Mouse (Mus musculus): Measurements from ENCODE around the gene Slc8a1. TPM values are rescaled to one million over a fixed set of nuclear protein-coding genes. Genes with fewer than 3 reads are reported as not detected.

Gene Slc8a1
- polyA plus RNA-seq, 2 experiments = 0.42 to 0.65 TPM

DNA sequence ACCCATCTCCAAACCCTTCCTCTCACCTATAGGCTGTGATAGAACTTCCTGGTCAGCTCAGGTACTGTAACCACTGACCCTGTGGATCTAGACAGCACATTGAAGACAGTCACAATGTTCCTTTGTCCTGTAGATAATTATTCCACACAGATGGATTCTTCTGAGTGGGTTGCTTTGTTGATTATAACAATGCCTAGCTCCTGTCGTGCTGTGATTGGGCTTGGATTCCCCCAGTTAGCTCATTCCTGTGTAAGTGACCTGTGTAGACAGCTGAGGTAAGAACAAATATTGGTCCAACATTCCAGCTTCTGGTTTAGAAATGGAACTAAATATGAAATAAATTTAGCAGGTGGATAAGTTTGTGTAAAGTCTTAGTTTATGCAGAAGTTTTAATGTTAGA is 340.7 kb downstream of the Slc8a1 start:
- no peaks in the 10 kb centered on the region for H3K4me1 ChIP-seq (replicated peaks; ENCODE audit: control insufficient read depth in 2 of 2, insufficient read depth in 2 of 2, low read length in 1 of 2)
- H3K4me2 ChIP-seq (ENCODE audit: low read depth) = no peak overlapping the region
- no peak for TF ChIP-seq EP300 (IDR thresholded peaks at IDR 0.05; ENCODE audit: low read depth)
- no peak for TF ChIP-seq CTCF (IDR thresholded peaks at IDR 0.05; ENCODE audit: low read depth)
- H3K36me3 ChIP-seq (replicated peaks; ENCODE audit: control insufficient read depth, insufficient read depth, low read depth) = no peaks in the 10 kb centered on the region
- no peaks in the 10 kb centered on the region for H3K27me3 ChIP-seq (ENCODE audit: control insufficient read depth, insufficient read depth, low read length)
- H3K4me3 ChIP-seq (ENCODE audit: insufficient read depth in 1 of 2, low read depth in 2 of 2, low read length in 2 of 2) = no peak overlapping the region
- H3K27ac ChIP-seq = no peak overlapping the region
- 56% methylated on average over 1 of the region's 1 CpGs for WGBS (ENCODE audit: insufficient replicate concordance)
- ATAC-seq (ENCODE audit: insufficient read depth) (no peak), DNase-seq (ENCODE audit: low read depth in 3 of 3, low spot score in 3 of 3) (no peak)
- no peaks in the 10 kb centered on the region for H3K9me3 ChIP-seq (ENCODE audit: control insufficient read depth, low read length)
- no peak overlapping the region for H3K9ac ChIP-seq (replicated peaks)

DNA sequence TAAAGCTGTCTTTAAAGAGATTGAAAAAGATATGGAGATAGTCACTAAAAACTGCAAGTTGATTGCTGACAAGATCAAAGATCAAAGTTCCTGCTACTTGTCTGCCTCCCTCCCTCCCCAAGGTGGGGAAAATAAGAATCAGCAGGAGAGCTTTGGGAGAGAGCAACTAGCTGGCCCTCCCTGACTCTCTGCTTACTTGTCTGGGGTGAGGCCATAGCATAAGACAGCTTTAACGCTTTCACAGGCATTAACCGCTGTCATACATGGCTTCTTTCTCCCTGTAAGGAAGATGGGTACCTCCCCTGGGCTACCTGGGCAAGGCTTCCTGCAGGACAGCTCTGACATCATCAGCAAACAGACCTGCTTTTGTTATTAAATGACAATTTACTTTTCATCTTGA is 344.1 kb downstream of the Slc8a1 start:
- TF ChIP-seq CTCF (IDR thresholded peaks at IDR 0.05; ENCODE audit: low read depth) (no peak), EP300 (IDR thresholded peaks at IDR 0.05; ENCODE audit: low read depth) (no peak)
- ATAC-seq (ENCODE audit: insufficient read depth) (no peak), DNase-seq (ENCODE audit: low read depth in 3 of 3, low spot score in 3 of 3) (no peak)
- H3K36me3 ChIP-seq (replicated peaks; ENCODE audit: control insufficient read depth, insufficient read depth, low read depth) = no peaks in the 10 kb centered on the region
- H3K9ac ChIP-seq (replicated peaks) = no peak overlapping the region
- H3K4me1 ChIP-seq (replicated peaks; ENCODE audit: control insufficient read depth in 2 of 2, insufficient read depth in 2 of 2, low read length in 1 of 2) = no peaks in the 10 kb centered on the region
- H3K9me3 ChIP-seq (ENCODE audit: control insufficient read depth, low read length) = no peaks in the 10 kb centered on the region
- H3K27ac ChIP-seq = no peak overlapping the region
- H3K4me3 ChIP-seq (ENCODE audit: insufficient read depth in 1 of 2, low read depth in 2 of 2, low read length in 2 of 2) = no peak overlapping the region
- WGBS (ENCODE audit: insufficient replicate concordance) = 62% methylated on average over 2 of the region's 2 CpGs
- no peak overlapping the region for H3K4me2 ChIP-seq (ENCODE audit: low read depth)
- H3K27me3 ChIP-seq (ENCODE audit: control insufficient read depth, insufficient read depth, low read length) = no peaks in the 10 kb centered on the region

DNA sequence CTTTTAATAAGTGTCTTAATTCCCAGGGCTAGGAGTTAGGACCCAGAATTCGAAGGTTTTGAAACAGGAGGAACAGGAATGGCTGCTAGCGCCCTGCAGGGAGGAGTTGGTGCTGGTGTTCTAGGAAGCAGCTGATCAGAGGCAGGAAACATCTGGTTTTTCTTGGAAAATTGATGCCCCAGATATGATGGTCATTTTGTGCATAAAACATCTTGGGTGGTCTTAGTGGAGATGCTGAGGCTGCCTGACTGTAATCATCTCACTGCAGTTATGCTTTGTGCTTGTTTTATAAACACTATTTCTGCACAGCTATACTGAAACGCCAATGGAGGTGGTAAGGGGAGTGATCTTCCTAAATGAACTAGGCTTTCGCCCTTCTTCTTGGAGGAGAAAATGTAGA is 345.1 kb downstream of the Slc8a1 start:
- no peak for TF ChIP-seq EP300 (IDR thresholded peaks at IDR 0.05; ENCODE audit: low read depth)
- no peak for TF ChIP-seq CTCF (IDR thresholded peaks at IDR 0.05; ENCODE audit: low read depth)
- WGBS (ENCODE audit: insufficient replicate concordance) = 37% methylated on average over 4 of the region's 4 CpGs
- Histone ChIP-seq H3K4me3 (ENCODE audit: insufficient read depth in 1 of 2, low read depth in 2 of 2, low read length in 2 of 2) (no peak overlapping the region), H3K27ac (no peak overlapping the region), H3K4me1 (replicated peaks; ENCODE audit: control insufficient read depth in 2 of 2, insufficient read depth in 2 of 2, low read length in 1 of 2) (no peaks in the 10 kb centered on the region), H3K9me3 (ENCODE audit: control insufficient read depth, low read length) (no peaks in the 10 kb centered on the region), H3K4me2 (ENCODE audit: low read depth) (no peak overlapping the region), H3K27me3 (ENCODE audit: control insufficient read depth, insufficient read depth, low read length) (no peaks in the 10 kb centered on the region), H3K36me3 (replicated peaks; ENCODE audit: control insufficient read depth, insufficient read depth, low read depth) (no peaks in the 10 kb centered on the region), H3K9ac (replicated peaks) (no peak overlapping the region)
- ATAC-seq (ENCODE audit: insufficient read depth) (no peak), DNase-seq (ENCODE audit: low read depth in 3 of 3, low spot score in 3 of 3) (no peak)

DNA sequence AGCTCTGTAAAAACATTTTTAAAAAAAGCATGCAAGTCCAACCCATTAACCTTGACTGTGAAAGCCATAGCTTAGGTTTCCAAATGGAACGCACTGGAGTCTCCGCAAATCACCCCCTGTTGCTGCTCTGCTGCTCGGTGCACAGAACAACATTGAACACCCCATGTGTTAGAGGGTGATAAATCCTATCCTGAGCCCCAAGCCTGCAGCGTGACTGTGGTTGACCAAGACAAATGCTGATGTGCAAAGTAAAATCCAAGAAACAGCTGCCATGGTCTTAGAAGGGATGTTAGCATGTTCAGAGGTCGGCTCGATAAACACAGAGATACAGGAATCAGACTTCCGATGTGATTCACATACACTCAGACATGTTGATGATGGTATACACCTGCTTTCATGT is 346.7 kb downstream of the Slc8a1 start:
- DNase-seq (ENCODE audit: low read depth in 3 of 3, low spot score in 3 of 3) (no peak), ATAC-seq (ENCODE audit: insufficient read depth) (no peak)
- no peak overlapping the region for H3K9ac ChIP-seq (replicated peaks)
- TF ChIP-seq EP300 (IDR thresholded peaks at IDR 0.05; ENCODE audit: low read depth) = no peak
- TF ChIP-seq CTCF (IDR thresholded peaks at IDR 0.05; ENCODE audit: low read depth) = no peak
- no peaks in the 10 kb centered on the region for H3K27me3 ChIP-seq (ENCODE audit: control insufficient read depth, insufficient read depth, low read length)
- H3K36me3 ChIP-seq (replicated peaks; ENCODE audit: control insufficient read depth, insufficient read depth, low read depth) = no peaks in the 10 kb centered on the region
- 69% methylated on average over 7 of the region's 7 CpGs for WGBS (ENCODE audit: insufficient replicate concordance)
- H3K4me1 ChIP-seq (replicated peaks; ENCODE audit: control insufficient read depth in 2 of 2, insufficient read depth in 2 of 2, low read length in 1 of 2) = no peaks in the 10 kb centered on the region
- no peak overlapping the region for H3K27ac ChIP-seq
- H3K4me3 ChIP-seq (ENCODE audit: insufficient read depth in 1 of 2, low read depth in 2 of 2, low read length in 2 of 2) = no peak overlapping the region
- no peaks in the 10 kb centered on the region for H3K9me3 ChIP-seq (ENCODE audit: control insufficient read depth, low read length)
- no peak overlapping the region for H3K4me2 ChIP-seq (ENCODE audit: low read depth)

DNA sequence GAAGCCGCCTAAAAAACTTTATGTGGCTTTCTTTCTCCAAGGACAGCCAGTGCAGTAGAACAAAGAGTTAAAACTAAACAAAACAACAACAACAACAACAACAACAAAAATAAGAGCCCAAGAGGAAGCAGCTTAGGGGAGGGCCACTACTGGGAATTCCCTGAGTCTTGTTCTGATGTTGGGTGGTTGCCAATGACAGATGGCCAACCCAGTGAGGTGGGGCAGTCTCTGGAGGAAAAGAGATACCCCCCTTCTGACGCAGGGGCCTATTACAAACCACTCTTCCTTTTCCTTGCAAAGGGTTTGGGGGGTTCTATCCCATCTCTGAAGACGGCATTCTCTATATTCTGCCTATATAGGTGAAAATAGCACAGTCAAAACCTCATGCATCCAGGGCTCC is 347.4 kb downstream of the Slc8a1 start:
- WGBS (ENCODE audit: insufficient replicate concordance) = 59% methylated on average over 3 of the region's 3 CpGs
- ATAC-seq (ENCODE audit: insufficient read depth) = no peak
- no peak for DNase-seq (ENCODE audit: low read depth in 3 of 3, low spot score in 3 of 3)
- Histone ChIP-seq H3K36me3 (replicated peaks; ENCODE audit: control insufficient read depth, insufficient read depth, low read depth) (no peaks in the 10 kb centered on the region), H3K4me3 (ENCODE audit: insufficient read depth in 1 of 2, low read depth in 2 of 2, low read length in 2 of 2) (no peak overlapping the region), H3K9ac (replicated peaks) (no peak overlapping the region), H3K9me3 (ENCODE audit: control insufficient read depth, low read length) (no peaks in the 10 kb centered on the region), H3K27me3 (ENCODE audit: control insufficient read depth, insufficient read depth, low read length) (no peaks in the 10 kb centered on the region), H3K4me2 (ENCODE audit: low read depth) (no peak overlapping the region), H3K4me1 (replicated peaks; ENCODE audit: control insufficient read depth in 2 of 2, insufficient read depth in 2 of 2, low read length in 1 of 2) (no peaks in the 10 kb centered on the region), H3K27ac (no peak overlapping the region)
- TF ChIP-seq EP300 (IDR thresholded peaks at IDR 0.05; ENCODE audit: low read depth) = no peak
- no peak for TF ChIP-seq CTCF (IDR thresholded peaks at IDR 0.05; ENCODE audit: low read depth)
